Mouse (Mus musculus) heart, adult 2 months (tissue): ENCODE results near the gene C2cd5. TPM values are rescaled to one million over a fixed set of nuclear protein-coding genes. Genes with fewer than 3 reads are reported as not detected.
"Not testable (repeated sequence)": the region's sequence is repeated elsewhere in the genome, so short reads cannot be mapped to it uniquely, and the experiment has no call there.

Experiments used
- DNase-seq, 2 experiments: peaks; one replicate each; pipeline ENCODE4 v3.0.0; 2021
- H3K27ac ChIP-seq: fragments of 200-600 bp; 2 replicates; pipeline ENCODE4 v1.8.1; 2022
- H3K27me3 ChIP-seq: fragments of 200-500 bp; 2 replicates; pipeline ENCODE4 v1.6.1; 2012; ENCODE audit warnings: mild to moderate bottlenecking, low read length, inconsistent platforms, mixed read lengths; ENCODE audit not compliant: control insufficient read depth, insufficient read depth
- H3K36me3 ChIP-seq: fragments of 200-500 bp; 2 replicates; pipeline ENCODE4 v1.6.1; 2012; ENCODE audit warnings: low read length, inconsistent platforms; ENCODE audit not compliant: control insufficient read depth, insufficient read depth
- H3K4me1 ChIP-seq: fragments of 200-500 bp; 2 replicates; pipeline ENCODE4 v1.6.1; 2011; ENCODE audit warnings: low read length; ENCODE audit not compliant: control insufficient read depth, insufficient read depth
- H3K4me3 ChIP-seq: fragments of 200-600 bp; 2 replicates; pipeline ENCODE4 v1.8.1; 2022
- H3K79me2 ChIP-seq: fragments of 200-500 bp; replicated peaks from 2 replicates; pipeline ENCODE4 v1.6.1; 2012; ENCODE audit warnings: mild to moderate bottlenecking, inconsistent platforms, low read length, moderate library complexity, mixed read lengths; ENCODE audit not compliant: control insufficient read depth, insufficient read depth
- H3K9ac ChIP-seq: fragments of 200-500 bp; 2 replicates; pipeline ENCODE4 v1.6.1; 2012; ENCODE audit warnings: low read depth, mild to moderate bottlenecking, control low read depth, inconsistent platforms, low read length, mixed read lengths
- CTCF ChIP-seq: fragments of 200-600 bp; IDR thresholded peaks from 2 replicates; pipeline ENCODE4 v1.8.1; 2022; ENCODE audit warnings: antibody characterized with exemption, mild to moderate bottlenecking, moderate library complexity
- EP300 ChIP-seq: fragments of 200-500 bp; IDR thresholded peaks from 2 replicates; pipeline ENCODE4 v1.6.1; 2011; ENCODE audit warnings: low read depth, low read length, control low read depth; ENCODE audit not compliant: insufficient read depth
- POLR2A ChIP-seq: fragments of 200-500 bp; IDR thresholded peaks from 2 replicates; pipeline ENCODE4 v1.6.1; 2011; ENCODE audit warnings: mild to moderate bottlenecking, low read depth, low read length, control low read depth; ENCODE audit not compliant: insufficient read depth
- WGBS: fragments of 180-500 bp; shearing (Covaris S2); methylation state at CpG from one replicate; pipeline ENCODE4 v1.1.7; 2018; 5-methylcytosine and 5-hydroxymethylcytosine counted together
- intact Hi-C: fragments of 180-260 bp; cut with DNase I; formaldehyde crosslinking; loops from one replicate; pipeline ENCODE4 v1.15.1; 2025
- polyA plus RNA-seq: library from polyadenylated mRNA; depleted of rRNA; stranded (reverse); fragments of >200 nt; gene quantifications from 2 replicates; pipeline ENCODE4 v1.2.3, GENCODE M21; 2012
- total RNA-seq, 2 experiments: library from RNA; stranded (reverse); gene quantifications; 2 replicates each; pipeline ENCODE4 v1.2.3; 2021

Gene C2cd5
- total and polyA plus RNA-seq, 3 experiments, result 8.6 to 10.7 (median 9.9) TPM

DNA sequence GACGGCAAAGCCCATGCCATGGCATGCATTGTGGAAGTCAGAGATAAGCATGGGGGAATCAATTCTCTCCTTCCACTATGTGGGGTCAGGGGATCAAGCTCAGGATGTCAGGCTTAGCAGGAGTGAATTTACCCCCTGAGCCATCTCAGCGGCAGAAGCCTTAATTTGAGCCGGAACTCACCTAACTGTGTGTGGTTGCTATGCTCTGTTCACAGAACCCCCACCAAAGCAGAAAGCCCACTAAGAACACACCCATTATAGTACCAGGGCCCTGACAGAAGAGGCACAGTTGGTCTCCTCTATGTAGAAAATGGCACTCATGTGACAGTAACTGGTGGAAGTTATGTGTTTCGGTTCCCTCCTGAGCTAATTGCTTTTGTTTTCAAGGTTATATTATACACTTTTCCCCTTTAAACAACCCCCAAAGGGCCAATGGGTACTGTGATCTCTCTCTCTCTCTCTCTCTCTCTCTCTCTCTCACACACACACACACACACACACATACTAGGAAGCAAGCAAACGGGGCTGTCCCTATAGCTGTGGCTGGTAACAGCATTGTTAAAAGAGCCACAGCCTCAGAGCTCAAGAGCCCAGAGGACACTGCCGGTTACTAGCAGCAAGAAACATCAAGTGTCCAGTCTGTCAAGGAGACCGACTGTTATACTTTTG, 108.4 kb downstream of the C2cd5 start:
- no peak for TF ChIP-seq CTCF
- TF ChIP-seq POLR2A, result no peak
- TF ChIP-seq EP300, result no peak
- WGBS, result 59% methylated on average over 7 of the region's 7 CpGs
- no peak for DNase-seq
- H3K4me1 ChIP-seq, result peaks cover 2% of the 10 kb centered on the region
- no peak overlapping the region for H3K9ac ChIP-seq
- no peaks in the 10 kb centered on the region for H3K36me3 ChIP-seq
- no peaks in the 10 kb centered on the region for H3K27me3 ChIP-seq
- H3K4me3 ChIP-seq, result no peak overlapping the region
- H3K79me2 ChIP-seq, result no peaks in the 10 kb centered on the region
- intact Hi-C loops, result no loop called here
- H3K27ac ChIP-seq, result no peak overlapping the region

DNA sequence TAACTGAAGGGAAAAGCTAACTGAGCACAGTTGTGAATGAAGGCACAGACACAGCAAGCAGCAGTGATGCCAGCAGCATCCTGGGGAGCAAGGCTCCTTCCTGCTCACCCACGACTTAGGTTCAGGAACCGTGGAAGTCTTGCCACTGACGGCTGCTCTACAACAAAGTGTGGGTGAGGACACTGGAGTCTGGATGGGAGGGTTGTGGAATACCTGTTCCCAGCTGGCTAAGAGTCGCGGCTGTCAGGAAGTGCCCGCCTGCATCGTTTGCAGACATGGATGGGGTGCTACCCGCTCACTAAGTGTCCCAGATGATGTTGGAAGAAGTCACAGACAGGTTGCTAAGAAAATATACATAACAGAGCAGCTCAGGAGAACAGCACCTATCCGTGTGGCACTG, 109.4 kb downstream of the C2cd5 start:
- no peak for DNase-seq
- Histone ChIP-seq H3K4me3 (no peak overlapping the region), H3K9ac (no peak overlapping the region), H3K36me3 (no peaks in the 10 kb centered on the region), H3K27me3 (no peaks in the 10 kb centered on the region), H3K4me1 (peaks cover 2% of the 10 kb centered on the region), H3K27ac (no peak overlapping the region), H3K79me2 (no peaks in the 10 kb centered on the region)
- no peak for TF ChIP-seq POLR2A
- TF ChIP-seq CTCF, result no peak
- TF ChIP-seq EP300, result no peak
- intact Hi-C loops, result no loop called here
- 75% methylated on average over 9 of the region's 9 CpGs for WGBS

DNA sequence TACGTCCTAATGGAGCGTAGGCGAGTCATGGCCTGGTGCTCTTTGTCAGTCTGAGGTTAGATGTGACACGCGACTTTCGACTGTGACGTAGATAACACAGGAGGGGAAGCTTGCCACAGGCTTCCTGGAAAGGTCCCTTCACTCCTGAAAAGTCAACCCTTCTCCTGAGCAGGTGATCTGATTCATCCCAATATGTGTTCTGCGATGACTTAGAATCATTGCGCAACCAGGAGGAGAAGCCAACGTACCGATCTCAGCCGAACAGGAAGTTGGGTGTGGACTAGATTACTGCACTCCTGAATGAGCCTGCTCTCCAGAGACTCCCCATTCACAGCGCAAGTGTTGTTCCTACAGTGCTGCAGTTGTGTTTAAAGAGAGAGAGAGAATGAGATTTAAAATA, 110.4 kb downstream of the C2cd5 start:
- no peak overlapping the region for H3K4me3 ChIP-seq
- H3K27me3 ChIP-seq, result no peaks in the 10 kb centered on the region
- H3K4me1 ChIP-seq, result peaks cover 2% of the 10 kb centered on the region
- H3K79me2 ChIP-seq, result no peaks in the 10 kb centered on the region
- DNase-seq, result peak in 1 of 2 experiments; percentile 9
- H3K36me3 ChIP-seq, result no peaks in the 10 kb centered on the region
- TF ChIP-seq POLR2A, result no peak
- TF ChIP-seq CTCF, result no peak
- TF ChIP-seq EP300, result no peak
- no peak overlapping the region for H3K9ac ChIP-seq
- intact Hi-C loops, result loop anchor here (2.0 kb wide), 1 partner anchor 185 kb away; no protein-coding TSS in a partner anchor
- no peak overlapping the region for H3K27ac ChIP-seq
- whole genome bisulfite sequencing, result 35% methylated on average over 13 of the region's 13 CpGs

DNA sequence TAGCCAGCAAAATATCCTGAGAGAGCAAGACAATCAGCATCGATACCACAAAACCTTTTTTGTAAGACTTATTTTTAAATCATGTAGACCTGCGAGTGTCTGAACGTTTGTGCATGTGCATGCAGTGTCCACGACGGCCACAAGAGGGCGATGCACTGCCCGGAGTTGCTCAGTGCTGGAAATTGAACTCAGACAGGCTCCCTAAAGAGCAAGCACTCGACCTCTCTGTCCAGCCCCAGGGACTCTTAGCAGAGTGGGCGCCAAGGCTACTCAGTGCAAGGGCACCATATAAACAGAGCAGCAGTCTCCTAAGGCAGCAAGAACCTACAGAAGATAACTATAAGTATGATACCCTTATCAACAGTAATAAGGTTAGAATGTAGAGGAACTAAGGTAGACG, 111.2 kb downstream of the C2cd5 start:
- Histone ChIP-seq H3K4me1 (peaks cover 2% of the 10 kb centered on the region), H3K27ac (no peak overlapping the region), H3K36me3 (no peaks in the 10 kb centered on the region), H3K4me3 (no peak overlapping the region), H3K27me3 (no peaks in the 10 kb centered on the region), H3K79me2 (no peaks in the 10 kb centered on the region), H3K9ac (no peak overlapping the region)
- WGBS, result 20% methylated on average over 10 of the region's 10 CpGs
- intact Hi-C loops, result loop anchor here (2.0 kb wide), 1 partner anchor 186 kb away; no protein-coding TSS in a partner anchor
- no peak for TF ChIP-seq EP300
- TF ChIP-seq CTCF, result peak; percentile 95
- peak; percentile 42 to 69 for DNase-seq

DNA sequence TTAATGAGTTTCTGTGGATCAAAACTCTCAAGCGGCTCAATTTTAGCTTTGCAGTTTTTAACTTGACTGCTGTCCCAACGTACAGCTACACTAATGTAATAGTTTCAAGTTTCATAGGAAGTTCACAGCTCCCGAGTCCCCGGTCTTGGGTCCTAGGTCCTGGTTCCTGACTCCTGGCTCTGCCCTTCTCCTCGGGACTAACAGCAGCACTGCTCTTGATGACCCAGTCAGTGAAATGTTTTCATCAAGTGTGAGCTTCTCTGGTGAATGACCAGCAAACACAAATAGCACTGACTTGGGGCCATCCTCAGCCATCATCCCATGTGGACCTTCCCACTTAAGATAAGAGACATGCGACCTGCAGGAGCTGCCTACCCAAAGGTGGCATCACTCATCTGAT, 111.7 kb downstream of the C2cd5 start:
- intact Hi-C loops, result loop anchor here (2.0 kb wide), 1 partner anchor 187 kb away; no protein-coding TSS in a partner anchor
- Histone ChIP-seq H3K4me1 (peaks cover 2% of the 10 kb centered on the region), H3K36me3 (no peaks in the 10 kb centered on the region), H3K27me3 (no peaks in the 10 kb centered on the region), H3K79me2 (no peaks in the 10 kb centered on the region), H3K4me3 (no peak overlapping the region), H3K27ac (no peak overlapping the region), H3K9ac (no peak overlapping the region)
- DNase-seq, result no peak
- 67% methylated on average over 6 of the region's 6 CpGs for WGBS
- TF ChIP-seq CTCF (no peak), EP300 (no peak), POLR2A (no peak)

DNA sequence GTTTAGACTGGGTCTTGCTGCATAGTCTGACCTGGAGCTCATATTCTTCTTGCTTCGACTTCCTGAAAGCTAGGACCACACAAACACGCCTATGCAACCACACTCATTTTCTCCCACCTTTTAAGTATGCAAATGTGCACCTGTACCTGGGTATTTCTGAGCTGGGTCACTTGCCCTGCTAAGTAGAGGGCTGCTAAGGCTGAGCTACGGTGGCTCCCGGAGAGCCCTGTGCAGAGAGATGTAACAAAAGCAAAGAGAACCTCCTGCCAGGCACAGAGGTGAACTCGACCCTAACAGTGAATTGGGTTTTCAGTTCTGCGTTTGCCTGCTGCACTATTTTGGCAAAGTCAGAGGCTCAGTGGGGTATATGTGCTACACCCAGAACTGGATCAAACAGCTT, 112.3 kb downstream of the C2cd5 start:
- Histone ChIP-seq H3K36me3 (no peaks in the 10 kb centered on the region), H3K27me3 (no peaks in the 10 kb centered on the region), H3K9ac (no peak overlapping the region), H3K4me3 (no peak overlapping the region), H3K79me2 (no peaks in the 10 kb centered on the region), H3K27ac (no peak overlapping the region), H3K4me1 (peaks cover 2% of the 10 kb centered on the region)
- TF ChIP-seq POLR2A (no peak), CTCF (no peak), EP300 (no peak)
- DNase-seq, result no peak
- 80% methylated on average over 6 of the region's 6 CpGs for WGBS
- intact Hi-C loops, result loop anchor here (2.0 kb wide), 1 partner anchor 187 kb away; no protein-coding TSS in a partner anchor

DNA sequence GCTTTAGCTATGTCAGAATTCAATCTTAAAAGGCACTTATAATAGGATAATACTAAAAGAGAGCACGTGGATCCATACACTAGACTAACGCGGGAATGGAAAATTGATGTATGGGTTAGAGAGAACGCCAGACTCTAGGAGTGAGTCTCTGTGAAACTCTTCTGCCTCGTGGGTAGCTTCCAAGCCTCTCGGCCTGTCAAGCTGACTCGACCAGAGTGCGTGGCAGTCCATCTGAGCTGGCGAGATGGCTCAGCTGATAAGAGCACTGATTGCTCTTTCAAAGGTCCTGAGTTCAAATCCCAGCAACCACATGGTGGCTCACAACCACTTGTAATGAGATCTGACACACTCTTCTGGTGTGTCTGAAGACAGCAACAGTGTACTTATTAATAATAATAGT, 113.2 kb downstream of the C2cd5 start:
- H3K36me3 ChIP-seq, intact Hi-C loops, H3K27me3 ChIP-seq, DNase-seq, H3K9ac ChIP-seq, H3K27ac ChIP-seq, H3K79me2 ChIP-seq, H3K4me1 ChIP-seq, H3K4me3 ChIP-seq: not testable (repeated sequence)
- WGBS, result 84% methylated on average over 9 of the region's 9 CpGs

DNA sequence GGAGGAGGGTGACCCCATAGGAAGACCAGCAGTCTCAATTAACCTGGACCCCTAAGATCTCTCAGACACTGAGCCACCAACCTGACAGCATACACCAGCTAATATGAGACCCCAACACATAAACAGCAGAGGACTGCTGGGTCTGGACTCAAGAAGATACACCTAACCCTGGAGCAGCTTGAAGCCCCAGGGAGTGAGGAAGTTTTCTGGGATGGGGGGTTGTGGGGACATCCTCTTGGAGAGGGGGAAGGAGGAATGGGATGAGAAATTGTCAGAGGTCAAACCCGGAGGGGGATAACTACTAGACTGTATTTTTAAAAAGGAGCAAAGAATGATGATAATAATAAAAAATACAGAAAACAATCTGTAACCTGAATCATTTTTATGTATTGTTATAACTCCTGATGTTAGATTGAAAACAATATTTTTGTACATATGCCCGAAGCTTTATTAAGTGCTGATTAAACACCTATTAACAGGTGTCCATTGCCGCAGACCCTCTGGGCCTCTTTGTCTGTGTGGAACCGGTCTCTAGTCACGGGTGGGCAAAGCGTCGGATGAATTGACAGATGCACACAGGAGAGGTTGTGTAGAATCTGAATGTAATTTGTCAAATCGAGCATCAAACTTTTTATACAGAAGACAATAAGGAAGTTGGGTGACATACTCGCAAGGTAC, 114.2 kb downstream of the C2cd5 start:
- H3K9ac ChIP-seq, intact Hi-C loops, H3K4me1 ChIP-seq, H3K4me3 ChIP-seq, H3K27ac ChIP-seq, H3K79me2 ChIP-seq, H3K27me3 ChIP-seq, DNase-seq, H3K36me3 ChIP-seq: not testable (repeated sequence)
- WGBS, result 87% methylated on average over 9 of the region's 9 CpGs
